Comparison of ENCODE assay signal across 9 mouse cellular contexts in the genomic region with DNA sequence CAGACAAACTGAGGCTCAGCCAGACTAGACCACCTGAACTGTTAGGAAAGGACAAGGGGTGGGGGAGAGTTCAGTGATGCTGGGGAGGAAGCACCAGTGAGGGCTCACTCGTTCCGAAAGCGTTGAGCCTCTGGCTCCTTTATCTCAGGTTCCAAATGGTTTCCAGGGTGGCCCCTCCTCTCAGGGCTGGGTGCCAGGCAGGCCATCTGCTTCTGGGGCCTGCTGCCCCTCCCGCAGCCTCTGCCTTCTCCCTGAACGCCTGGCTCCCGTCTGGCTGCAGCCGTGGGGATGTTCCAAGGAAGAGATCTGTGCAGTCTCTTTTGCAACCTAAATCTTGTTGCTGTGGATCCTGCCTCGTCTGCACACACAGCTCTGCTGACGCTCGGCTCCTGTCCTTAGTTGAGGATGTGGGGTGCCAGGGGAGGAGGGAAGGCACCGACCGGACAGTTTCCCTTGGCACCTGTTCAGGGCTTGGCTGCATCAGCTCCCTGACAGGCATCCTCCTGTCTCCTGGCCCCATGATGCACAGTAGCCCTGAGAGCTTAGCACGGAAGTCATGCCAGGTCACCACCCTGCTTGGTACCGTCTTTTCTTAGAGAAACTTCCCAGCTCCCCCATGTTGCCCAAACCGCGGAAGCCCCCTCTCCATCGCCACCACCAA. TPM values are rescaled to one million over a fixed set of nuclear protein-coding genes. Genes with fewer than 3 reads are reported as not detected.
DNase-seq lines count a peak whose midpoint lies in the region; ATAC-seq and TF ChIP-seq lines count a peak whose summit lies in the region.
"Had no signal": no experiment of that assay in that cellular context is flagged by ENCODE, and none has a peak within 500 bp of the region (broad histone marks: within the 10 kb centered on the region; RNA-seq: fewer than 3 reads in every experiment).

No protein-coding gene starts in this region.

- H3K79me2 ChIP-seq in MEL (ENCODE audit: control insufficient read depth, insufficient read depth, low read length, poor library complexity), result no peaks in the 10 kb centered on the region

- H3K27ac ChIP-seq in MEL (ENCODE audit: control insufficient read depth, low read depth, low read length), result no peak overlapping the region
- 0 out of 2 replicates have a peak overlapping the region, but pooled peaks have one; percentile 28 for H3K27ac ChIP-seq in lung, postnatal 0 days (ENCODE audit: low read length)
- H3K27ac ChIP-seq: limb, embryonic 13.5 days had no signal

- no peak for TF ChIP-seq CTCF in MEL (IDR thresholded peaks at IDR 0.05 in 2 of 3, conservative IDR thresholded peaks at IDR 0.05 in 1 of 3; ENCODE audit: control insufficient read depth in 1 of 3, insufficient read depth in 1 of 3, low read depth in 2 of 3, low read length in 3 of 3, poor library complexity in 1 of 3, severe bottlenecking in 1 of 3)
- TF ChIP-seq CTCF in lung, postnatal 0 days (IDR thresholded peaks at IDR 0.05), result no peak

- DNase-seq in MEL (ENCODE audit: low read depth, low spot score), result peak; percentile 42
- DNase-seq in frontal cortex, adult 2 months (ENCODE audit: extremely low spot score in 1 of 2, low spot score in 1 of 2), result peak; percentile 73 to 86
- peak; percentile 85 to 88 for DNase-seq in heart, postnatal 36 days
- DNase-seq in layer of hippocampus, adult 9-11 months, result peak; percentile 90
- peak; percentile 77 for DNase-seq in lung, postnatal 0 days (ENCODE audit: low spot score)
- DNase-seq in right cerebral cortex, postnatal 36 days (ENCODE audit: low spot score in 2 of 2), result peak; percentile 76 to 80
- DNase-seq in thymus, postnatal 0 days (ENCODE audit: low spot score), result no peak

- 36% methylated on average over 17 of the region's 17 CpGs for WGBS in lung, postnatal 0 days

- ATAC-seq in cerebellum, adult (ENCODE audit: insufficient number of reproducible peaks, low FRiP score, low TSS enrichment), result peak; percentile 83
- ATAC-seq in lung, postnatal 0 days, result peak; percentile 58

- H3K9me3 ChIP-seq in MEL (replicated peaks; ENCODE audit: insufficient read depth, low read length), result no peaks in the 10 kb centered on the region
- no peaks in the 10 kb centered on the region for H3K9me3 ChIP-seq in lung, postnatal 0 days (ENCODE audit: low read length)
- H3K9me3 ChIP-seq: limb, embryonic 13.5 days had no signal

- no peak overlapping the region for H3K4me2 ChIP-seq in lung, postnatal 0 days (replicated peaks; ENCODE audit: low read depth, low read length)
- H3K4me2 ChIP-seq: limb, embryonic 13.5 days had no signal

- TF ChIP-seq RAD21 in MEL (IDR thresholded peaks at IDR 0.05; ENCODE audit: low read depth, low read length), result no peak

- no peaks in the 10 kb centered on the region for H3K4me1 ChIP-seq in MEL (ENCODE audit: control insufficient read depth in 1 of 2, insufficient read depth in 2 of 2, low read length in 2 of 2)
- peaks cover 20% of the 10 kb centered on the region; the same call in 1 of the 2 replicates for H3K4me1 ChIP-seq in lung, postnatal 0 days (ENCODE audit: insufficient read depth, low read depth, low read length)

- TF ChIP-seq EP300 in MEL (IDR thresholded peaks at IDR 0.05; ENCODE audit: low read depth in 1 of 2, low read length in 2 of 2), result peak in 1 of 2 experiments; percentile 9; a peak in 1 of 4 replicates
- TF ChIP-seq EP300 in lung, postnatal 0 days (IDR thresholded peaks at IDR 0.05), result no peak

- H3K27me3 ChIP-seq in MEL (ENCODE audit: control insufficient read depth in 1 of 2, insufficient read depth in 2 of 2, low read length in 2 of 2), result peaks cover 0 to 5% of the 10 kb centered on the region in 2 experiments; a peak in 2 of 4 replicates
- H3K27me3 ChIP-seq in lung, postnatal 0 days (replicated peaks; ENCODE audit: insufficient read depth, low read length), result no peaks in the 10 kb centered on the region
- H3K27me3 ChIP-seq: limb, embryonic 13.5 days had no signal

- no peak for TF ChIP-seq POLR2A in MEL (IDR thresholded peaks at IDR 0.05; ENCODE audit: control insufficient read depth in 1 of 2, insufficient read depth in 1 of 2, low read depth in 1 of 2, low read length in 2 of 2, poor library complexity in 1 of 2)

- no peak overlapping the region for H3K9ac ChIP-seq in MEL (ENCODE audit: control insufficient read depth, low read depth, low read length, poor library complexity, severe bottlenecking)
- H3K9ac ChIP-seq in lung, postnatal 0 days (replicated peaks; ENCODE audit: low read depth), result no peak overlapping the region
- H3K9ac ChIP-seq: limb, embryonic 13.5 days had no signal

- H3K4me3 ChIP-seq in MEL (ENCODE audit: control insufficient read depth in 1 of 2, insufficient read depth in 1 of 2, low read depth in 2 of 2, low read length in 2 of 2), result no peak overlapping the region
- H3K4me3 ChIP-seq in lung, postnatal 0 days (ENCODE audit: low read depth, low read length), result no peak overlapping the region
- H3K4me3 ChIP-seq: limb, embryonic 13.5 days had no signal

- intact Hi-C loops in heart, postnatal 36 days (cut with DNase I), result loop anchor here (2.0 kb wide), 2 partner anchors 33 to 53 kb away; no protein-coding TSS in a partner anchor

- no peaks in the 10 kb centered on the region for H3K36me3 ChIP-seq in MEL (ENCODE audit: control insufficient read depth in 1 of 2, insufficient read depth in 2 of 2, low read length in 2 of 2)
- no peaks in the 10 kb centered on the region for H3K36me3 ChIP-seq in lung, postnatal 0 days (ENCODE audit: insufficient read depth, low read length)
- H3K36me3 ChIP-seq: limb, embryonic 13.5 days had no signal

TF ChIP-seq in MEL, 35 proteins besides CTCF, POLR2A, EP300 and RAD21:
- TF ChIP-seq TCF12 (IDR thresholded peaks at IDR 0.05; ENCODE audit: low read depth, low read length) (peak; percentile 65), TAL1 (IDR thresholded peaks at IDR 0.05; ENCODE audit: low read length) (peak; percentile 16; the same call in 1 of the 2 replicates), MYB (IDR thresholded peaks at IDR 0.05; ENCODE audit: low read depth, low read length) (no peak), ZC3H11A (IDR thresholded peaks at IDR 0.05; ENCODE audit: low read depth, low read length) (no peak)

RNA-seq across cellular contexts. Expression of a gene that starts 35.7 kb away (rescaled TPM):
- total RNA-seq in MEL (2012; rRNA removed), result not detected in 2 replicates
- not detected for polyA plus RNA-seq in MEL (2012; ENCODE audit: insufficient read depth in 1 of 2, insufficient read length in 2 of 2, low read depth in 1 of 2, low replicate concordance in 2 of 2, missing spikeins in 1 of 2)
- polyA plus RNA-seq in frontal cortex, adult 2 months (2012; rRNA removed), result 167 and 189 TPM in 2 replicates
- total RNA-seq in heart, postnatal 36 days (2021), result 100 to 1,000 TPM; 113 to 133 TPM
- 123 and 131 TPM in 2 replicates for polyA plus RNA-seq in lung, postnatal 0 days (2015; fragmentation: Nextera tagmentation; extraction: Ambion mirVana)
- 49.5 and 52.6 TPM in 2 replicates for polyA plus RNA-seq in thymus, postnatal 0 days (2015; fragmentation: Nextera tagmentation; extraction: Ambion mirVana)

Comparison
In these comparisons a context has a peak if more than half of its experiments do, and no peak if none do; other contexts are left out.
1. RNA of a gene that starts 35.7 kb away (polyA plus RNA-seq): 167 to 189 TPM in frontal cortex, adult 2 months, 123 to 131 TPM in lung, postnatal 0 days and 49.5 to 52.6 TPM in thymus, postnatal 0 days; not detected in MEL; every median in the first group is over 10 times any median in the second.